Mouse (Mus musculus) common myeloid progenitor, adult 5-6 weeks (primary cell): ENCODE data around the gene Gad1. TPM values are rescaled to one million over a fixed set of nuclear protein-coding genes. Genes with fewer than 3 reads are reported as not detected.

Experiments used
- ATAC-seq: replicated peaks from 2 replicates; pipeline ENCODE4 v1.8.0; 2016; ENCODE audit warnings: low read depth, mild to moderate bottlenecking, moderate TSS enrichment, inconsistent platforms; ENCODE audit not compliant: poor library complexity, severe bottlenecking
- total RNA-seq: library from RNA; stranded (forward); fragments of 200-1000, 187-1606 nt; gene quantifications from 2 replicates; pipeline ENCODE4 v1.2.3, GENCODE M21; 2017

Gad1 gene
- total RNA-seq, 1 experiment from 2014 or later, result not detected

- ATAC-seq, result no peak
These were observed 11.1 kb downstream of the Gad1 start for GRCm38 (mm10) chr2:70563721-70564645.

DNA sequence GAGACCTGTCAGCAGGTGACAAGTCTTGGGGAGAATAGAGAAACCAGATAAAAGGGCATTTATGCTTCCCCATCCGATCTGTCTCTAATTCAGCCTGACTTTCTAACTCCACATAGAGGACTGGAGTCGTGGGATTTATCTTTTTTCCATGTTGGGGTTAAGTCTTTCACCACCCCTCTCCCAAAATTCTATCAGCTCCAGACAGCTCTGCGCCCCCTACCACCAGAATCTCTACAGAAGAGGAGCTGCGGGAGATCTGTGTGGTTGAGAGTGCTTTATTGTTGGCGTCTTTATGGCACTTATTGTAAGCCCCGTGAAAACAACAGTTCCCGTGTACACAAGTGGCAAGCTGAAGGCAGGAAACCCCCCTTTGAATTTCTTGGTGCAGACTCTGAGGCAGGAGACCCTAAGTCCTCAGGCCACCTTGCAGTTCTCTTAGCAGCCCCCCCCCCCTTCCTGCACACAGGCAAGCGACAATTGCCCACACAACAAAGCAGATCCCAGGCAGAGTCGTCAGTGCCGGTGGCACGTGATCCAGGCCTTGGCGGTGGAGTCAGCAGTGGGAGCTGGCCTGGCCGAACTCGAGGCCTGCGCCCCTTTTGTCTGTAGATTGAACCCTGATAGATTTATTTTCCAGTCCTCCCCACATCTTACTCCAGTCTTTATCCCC lies 11.9 kb downstream of the Gad1 start:
- no peak for ATAC-seq

GRCm38 (mm10) chr2:70565651-70566602 lies 13.1 kb downstream of the Gad1 start:
- no peak for ATAC-seq

- no peak for ATAC-seq
These were observed 13.7 kb downstream of the Gad1 start for GRCm38 (mm10) chr2:70566603-70566981.

DNA sequence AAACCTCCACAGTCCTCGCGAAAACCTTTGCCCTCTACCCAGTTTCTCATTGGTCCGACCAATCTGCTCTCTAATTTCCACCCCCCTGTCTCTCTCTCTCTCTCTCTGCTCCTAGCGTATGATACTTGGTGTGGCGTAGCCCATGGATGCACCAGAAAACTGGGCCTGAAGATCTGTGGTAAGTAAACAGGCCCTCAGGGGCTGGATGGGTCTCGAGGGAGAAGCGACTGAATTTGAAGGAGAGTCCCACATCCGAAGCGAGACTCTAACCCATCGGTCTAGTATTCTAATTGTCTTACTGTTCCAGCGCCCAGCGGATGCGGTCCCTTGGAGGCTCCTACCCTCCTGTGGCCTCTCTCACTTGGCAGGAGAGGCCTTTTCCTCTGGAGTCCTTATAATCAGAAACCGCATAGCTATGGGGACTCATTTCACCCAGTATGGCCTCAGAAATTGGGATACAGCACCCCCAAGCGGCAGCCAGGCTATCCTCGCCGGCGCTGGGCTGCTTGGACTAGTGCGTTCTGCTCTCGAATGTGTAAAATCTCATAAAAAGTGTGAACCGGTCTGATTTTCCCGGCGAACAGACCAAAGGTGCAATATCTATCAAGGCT lies 14.3 kb downstream of the Gad1 start:
- peak; percentile 47 for ATAC-seq

- no peak for ATAC-seq
These were observed 14.8 kb downstream of the Gad1 start for GRCm38 (mm10) chr2:70567682-70568077.

GRCm38 (mm10) chr2:70568198-70568941 lies 15.5 kb downstream of the Gad1 start:
- peak; percentile 33 for ATAC-seq

GRCm38 (mm10) chr2:70571698-70572097 lies 18.8 kb downstream of the Gad1 start:
- no peak for ATAC-seq

GRCm38 (mm10) chr2:70572251-70572650 lies 19.4 kb downstream of the Gad1 start:
- ATAC-seq, result no peak

GRCm38 (mm10) chr2:70573544-70574210 lies 20.8 kb downstream of the Gad1 start:
- no peak for ATAC-seq

GRCm38 (mm10) chr2:70588200-70588599 lies 35.3 kb downstream of the Gad1 start:
- ATAC-seq, result no peak

DNA sequence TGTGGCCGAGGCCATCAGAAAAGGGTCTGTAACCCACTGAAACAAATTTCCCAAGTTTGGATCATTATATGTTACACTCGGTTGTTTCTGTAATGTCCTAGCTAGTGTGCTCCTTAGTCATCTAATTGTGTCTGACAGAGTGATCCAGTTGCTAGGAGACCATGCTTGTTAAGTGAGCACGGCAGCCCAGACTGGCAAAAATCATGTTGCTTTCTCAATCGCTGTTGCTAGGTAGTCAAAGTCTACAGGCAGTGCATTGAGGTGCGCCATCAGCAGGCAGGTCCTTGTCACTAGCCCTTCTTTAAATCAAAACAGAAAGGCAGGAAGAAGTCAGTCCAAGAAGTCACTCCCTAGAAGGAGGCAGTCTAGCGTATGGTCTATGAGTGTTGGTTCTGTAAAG lies 39.6 kb downstream of the Gad1 start:
- ATAC-seq, result no peak

DNA sequence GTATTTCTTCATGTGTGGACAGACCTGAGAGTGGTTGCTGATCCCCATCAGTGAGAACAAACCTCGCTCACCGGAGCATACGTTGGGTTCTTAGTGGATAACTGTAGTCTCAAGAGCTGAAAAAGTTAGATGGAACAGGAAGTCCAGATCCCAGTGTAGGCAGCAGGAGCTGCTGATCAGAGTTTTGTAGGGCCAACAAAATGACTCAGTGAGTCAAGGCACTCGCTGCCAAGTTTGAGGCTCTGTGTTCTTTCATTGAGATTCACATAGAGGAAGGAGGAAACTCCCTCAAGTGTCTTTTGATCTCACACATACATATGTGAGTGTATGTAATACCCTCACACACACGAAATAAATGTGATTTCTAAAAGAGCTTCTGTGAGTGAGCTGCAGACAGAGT lies 40.8 kb downstream of the Gad1 start:
- ATAC-seq, result no peak

DNA sequence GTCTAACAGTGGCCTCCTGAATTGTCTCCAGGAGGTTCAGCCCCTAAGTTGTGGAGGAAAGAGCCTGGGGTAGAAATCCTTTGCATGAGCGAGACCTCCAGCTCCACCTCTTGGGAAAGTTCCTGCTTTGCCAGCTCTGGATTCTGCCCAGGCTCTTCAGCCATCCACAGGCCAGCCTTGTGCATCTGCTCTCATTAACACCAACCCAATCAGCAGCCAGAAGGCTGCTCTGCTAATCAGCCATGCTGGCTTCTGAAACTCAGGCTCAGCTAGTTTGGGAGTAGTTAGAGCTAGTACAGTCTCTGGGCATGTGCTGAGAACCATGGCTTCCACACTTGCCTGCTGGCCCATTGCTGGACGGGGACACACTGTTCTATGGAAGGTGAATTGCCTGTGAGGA lies 43.0 kb downstream of the Gad1 start:
- no peak for ATAC-seq

DNA sequence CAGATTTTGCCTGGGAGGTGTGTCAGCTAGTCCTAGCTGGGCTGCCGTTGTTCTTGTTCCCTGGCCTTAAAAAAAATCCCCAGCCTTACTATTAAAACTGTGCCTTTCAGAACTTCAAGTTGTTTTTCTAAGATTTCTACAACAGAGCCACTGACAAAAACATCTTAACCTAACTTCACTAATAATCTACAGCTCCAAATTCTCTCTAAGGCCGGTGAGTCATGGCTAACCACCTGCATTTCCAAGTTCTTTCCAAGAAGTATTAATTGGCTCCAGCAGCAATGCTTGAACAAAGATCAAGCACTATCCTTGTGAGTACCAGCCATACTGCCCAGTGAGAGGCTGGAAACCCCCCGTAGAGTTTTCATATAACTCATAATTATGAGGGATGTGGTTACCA lies 56.9 kb downstream of the Gad1 start:
- ATAC-seq, result no peak

DNA sequence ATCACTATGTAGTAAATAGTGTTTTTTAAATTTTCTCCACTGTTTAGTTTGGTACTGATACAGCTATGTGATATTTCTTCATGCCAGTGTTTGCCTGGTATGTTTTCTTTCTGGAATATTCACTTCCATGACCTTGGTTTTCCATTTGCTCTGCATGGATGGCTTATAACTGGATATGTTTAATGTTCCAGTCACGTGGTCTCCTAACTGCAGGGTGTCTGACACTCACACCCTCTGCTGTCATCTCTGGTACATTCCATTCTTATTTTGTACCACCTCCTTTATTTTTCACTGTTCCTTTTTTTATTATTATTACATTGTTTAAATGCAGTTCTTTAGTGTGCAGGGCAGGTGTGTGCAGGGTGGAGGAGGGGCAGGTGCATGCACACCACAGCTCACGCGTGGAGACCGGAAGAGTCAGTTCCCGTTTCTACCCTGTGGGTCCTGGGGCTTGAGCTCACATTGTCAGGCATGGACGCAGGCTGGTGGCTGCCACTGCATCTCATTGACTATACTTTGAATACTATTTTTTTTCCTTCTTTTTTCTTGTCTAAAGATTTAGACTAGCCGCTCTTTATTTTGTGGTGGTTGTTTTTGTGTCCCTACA lies 62.0 kb downstream of the Gad1 start:
- ATAC-seq, result peak; percentile 89

DNA sequence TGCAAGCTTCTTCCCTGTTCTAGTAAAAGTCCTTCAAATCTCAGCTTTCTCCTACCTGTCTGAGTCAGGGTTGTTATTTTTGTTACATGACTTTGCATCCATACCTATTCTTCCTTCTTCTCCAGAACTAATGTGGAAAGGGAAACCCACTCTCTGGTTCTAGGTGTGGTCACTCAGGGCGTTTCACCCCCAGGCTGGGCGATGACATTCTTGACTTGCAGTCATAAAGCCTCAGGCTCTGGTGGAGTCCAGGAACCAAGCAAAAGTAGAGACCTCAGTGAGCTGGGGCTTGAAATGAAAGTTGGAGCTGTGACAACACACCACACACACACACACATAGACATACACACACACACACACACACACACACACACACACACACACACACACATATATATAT lies 63.2 kb downstream of the Gad1 start:
- ATAC-seq, result no peak

DNA sequence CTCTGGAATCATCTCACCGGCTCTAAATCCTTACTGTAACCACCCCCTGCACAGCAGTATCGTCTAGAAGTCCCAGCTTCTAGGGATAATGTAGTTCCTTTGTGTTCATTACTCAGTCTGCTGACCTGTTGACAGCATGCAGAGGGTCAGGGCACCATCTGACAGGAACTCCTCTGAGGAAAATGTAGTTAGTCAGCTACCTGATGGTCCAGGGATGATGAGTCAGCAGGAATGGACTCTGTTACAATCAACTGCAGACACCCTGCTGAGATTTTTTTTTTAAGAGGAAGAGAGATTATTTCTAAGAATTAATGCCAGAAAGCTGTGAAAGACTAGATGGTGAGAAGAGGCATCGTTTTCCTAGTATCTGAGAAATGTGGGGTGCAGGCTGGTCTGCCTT lies 63.7 kb downstream of the Gad1 start:
- no peak for ATAC-seq
